Mouse (Mus musculus) erythroid progenitor cell, adult 5-6 weeks (primary cell): ENCODE data around the gene Rab1a. TPM values are rescaled to one million over a fixed set of nuclear protein-coding genes. Genes with fewer than 3 reads are reported as not detected.

ENCODE experiments used
- ATAC-seq: replicated peaks from 2 replicates; pipeline ENCODE4 v1.8.0; 2016; ENCODE audit warnings: moderate number of reproducible peaks, mild to moderate bottlenecking, moderate TSS enrichment, inconsistent platforms; ENCODE audit not compliant: poor library complexity, low FRiP score, severe bottlenecking
- total RNA-seq, 2 experiments: library from RNA; stranded (forward) in 1 of 2; stranded (reverse) in 1 of 2; fragments of 150-400 nt in 1 of 2; fragments of 186-747, 209-891 nt in 1 of 2; gene quantifications; 2 replicates each; pipeline versions ENCODE4 v1.2.3 to v1.2.4; 2015 to 2017; ENCODE audit warnings: low replicate concordance in 2 of 2

The Rab1a gene
- total RNA-seq, 2 experiments from 2014 or later = 40.2 to 103 TPM

GRCm38 (mm10) chr11:20244336-20245290 is 43.4 kb downstream of the Rab1a start:
- ATAC-seq = no peak

GRCm38 (mm10) chr11:20245316-20245715 is 44.1 kb downstream of the Rab1a start:
- no peak for ATAC-seq

- ATAC-seq = no peak
Observed at GRCm38 (mm10) chr11:20246616-20247015, 45.4 kb downstream of the Rab1a start.

- ATAC-seq = no peak
Observed at GRCm38 (mm10) chr11:20247146-20247855, 46.1 kb downstream of the Rab1a start.

GRCm38 (mm10) chr11:20248277-20248676 is 47.0 kb downstream of the Rab1a start:
- ATAC-seq = no peak

- ATAC-seq = peak; percentile 37; the same call in 1 of the 2 replicates
Observed at GRCm38 (mm10) chr11:20248840-20249239, 47.6 kb downstream of the Rab1a start.

- ATAC-seq = peak; percentile 100
Observed at GRCm38 (mm10) chr11:20249296-20250110, 48.3 kb downstream of the Rab1a start, which contains the start of gene Cep68. Cep68 (minus strand) TSS chr11:20249429.

- no peak for ATAC-seq
Observed at GRCm38 (mm10) chr11:20250476-20251178, 49.4 kb downstream of the Rab1a start.

- no peak for ATAC-seq
Observed at GRCm38 (mm10) chr11:20253088-20253487, 51.9 kb downstream of the Rab1a start.

GRCm38 (mm10) chr11:20254791-20255190 is 53.6 kb downstream of the Rab1a start:
- no peak for ATAC-seq

GRCm38 (mm10) chr11:20262628-20263380 is 61.6 kb downstream of the Rab1a start:
- ATAC-seq = no peak

GRCm38 (mm10) chr11:20269885-20270284 is 68.7 kb downstream of the Rab1a start:
- no peak for ATAC-seq

GRCm38 (mm10) chr11:20275974-20276373 is 74.7 kb downstream of the Rab1a start:
- ATAC-seq = no peak

Other genes starting within 250 kb of the Rab1a start
- gene Actr2, start 88.5 kb upstream of the Rab1a start, total RNA-seq (2015; ENCODE audit: low replicate concordance) = 81.1 and 109 TPM in 2 replicates
- 74.9 and 102 TPM in 2 replicates for gene Actr2, start 88.5 kb upstream of the Rab1a start, total RNA-seq (2017; ENCODE audit: low replicate concordance)
- gene Cep68, start 48.0 kb downstream of the Rab1a start, total RNA-seq (2015; ENCODE audit: low replicate concordance) = 3.6 and 6.3 TPM in 2 replicates
- gene Cep68, start 48.0 kb downstream of the Rab1a start, total RNA-seq (2017; ENCODE audit: low replicate concordance) = 3.3 and 4.7 TPM in 2 replicates
- 1.8 TPM in 1 of 2 replicates, not detected in the other for gene Slc1a4, start 131.3 kb downstream of the Rab1a start, total RNA-seq (2015; ENCODE audit: low replicate concordance)
- 0.77 TPM in 1 of 2 replicates, not detected in the other for gene Slc1a4, start 131.3 kb downstream of the Rab1a start, total RNA-seq (2017; ENCODE audit: low replicate concordance)